Mouse (Mus musculus) forebrain, embryonic 10.5 days (tissue): Measurements from ENCODE around the gene Gpx1. TPM values are rescaled to one million over a fixed set of nuclear protein-coding genes. Genes with fewer than 3 reads are reported as not detected.

ENCODE experiments used
- DNase-seq: peaks from one replicate; pipeline ENCODE4 v3.0.0-alpha.2; 2017; ENCODE audit warnings: low spot score; ENCODE audit errors: extremely low spot score
- H3K27ac ChIP-seq: fragments of 300-500 bp; sonication (generic); 2 replicates; pipeline ENCODE4 v1.5.1; 2016; ENCODE audit warnings: mild to moderate bottlenecking
- H3K27me3 ChIP-seq: fragments of 300-500 bp; sonication (generic); 2 replicates; pipeline ENCODE4 v1.6.1; 2016; ENCODE audit warnings: mild to moderate bottlenecking; ENCODE audit not compliant: poor library complexity, severe bottlenecking
- H3K36me3 ChIP-seq: fragments of 300-500 bp; sonication (generic); replicated peaks from 2 replicates; pipeline ENCODE4 v1.6.1; 2016; ENCODE audit warnings: mild to moderate bottlenecking, moderate library complexity
- H3K4me1 ChIP-seq: fragments of 300-500 bp; sonication (generic); 2 replicates; pipeline ENCODE4 v1.6.1; 2016
- H3K4me3 ChIP-seq: fragments of 300-500 bp; sonication (generic); 2 replicates; pipeline ENCODE4 v1.5.1; 2016; ENCODE audit warnings: mild to moderate bottlenecking, moderate library complexity
- H3K9me3 ChIP-seq: fragments of 300-500 bp; sonication (generic); 2 replicates; pipeline ENCODE4 v1.6.1; 2016; ENCODE audit warnings: mild to moderate bottlenecking, moderate library complexity
- WGBS: fragments of 180-500 bp; shearing (Covaris S2); methylation state at CpG from one replicate; pipeline ENCODE4 v1.1.7; 2016; 5-methylcytosine and 5-hydroxymethylcytosine counted together
- polyA plus RNA-seq: library from polyadenylated mRNA; unstranded; fragments of >200 nt; fragmentation: Nextera tagmentation; extraction: Ambion mirVana; gene quantifications from 2 replicates; pipeline ENCODE4 v1.2.1, GENCODE M21; 2016

Gpx1 gene
- 806 and 868 TPM in 2 replicates for polyA plus RNA-seq

DNA sequence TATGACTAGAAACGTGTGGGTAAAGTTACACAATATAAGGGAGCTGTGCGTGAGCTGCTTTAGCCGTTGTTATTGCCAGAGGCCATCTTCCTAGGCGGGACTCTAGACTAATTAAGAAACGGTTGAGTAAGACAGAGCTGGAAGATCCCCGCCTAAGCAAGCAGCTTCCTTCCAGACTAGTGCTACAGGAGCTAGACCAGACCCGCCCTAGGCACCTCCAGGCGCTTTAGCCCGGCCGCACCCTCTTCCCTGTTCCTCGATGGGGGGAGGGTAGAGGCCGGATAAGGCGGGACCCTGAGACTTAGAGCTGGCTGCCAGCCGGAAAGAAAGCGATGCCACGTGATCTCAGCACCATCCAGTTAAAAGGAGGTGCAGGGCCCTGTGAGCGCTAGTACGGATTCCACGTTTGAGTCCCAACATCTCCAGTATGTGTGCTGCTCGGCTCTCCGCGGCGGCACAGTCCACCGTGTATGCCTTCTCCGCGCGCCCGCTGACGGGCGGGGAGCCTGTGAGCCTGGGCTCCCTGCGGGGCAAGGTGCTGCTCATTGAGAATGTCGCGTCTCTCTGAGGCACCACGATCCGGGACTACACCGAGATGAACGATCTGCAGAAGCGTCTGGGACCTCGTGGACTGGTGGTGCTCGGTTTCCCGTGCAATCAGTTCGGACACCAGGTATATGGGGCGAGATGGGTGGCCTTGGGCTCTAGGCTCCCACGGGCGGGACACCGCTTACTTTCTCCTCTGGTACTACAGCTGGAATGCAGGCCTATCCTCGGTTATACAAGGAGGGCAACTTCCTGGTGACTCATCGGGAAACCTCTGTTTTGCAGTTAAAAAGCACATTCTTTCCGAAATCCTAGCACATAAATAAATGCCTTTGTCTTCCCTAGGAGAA, at the start of gene Gpx1:
Gpx1 (plus strand) TSS at position 18 of the 896 bp plus-strand sequence.
- Histone ChIP-seq H3K4me3 (peak within 1 kb of the TSS; percentile 68), H3K27me3 (no peaks in the 10 kb centered on the region), H3K27ac (peak within 1 kb of the TSS; percentile 92), H3K4me1 (peaks cover 41% of the 10 kb centered on the region), H3K9me3 (no peaks in the 10 kb centered on the region), H3K36me3 (peaks cover 56% of the 10 kb centered on the region)
- WGBS, result under 1% methylated on average over 49 of the region's 49 CpGs
- DNase-seq, result peak; percentile 91

DNA sequence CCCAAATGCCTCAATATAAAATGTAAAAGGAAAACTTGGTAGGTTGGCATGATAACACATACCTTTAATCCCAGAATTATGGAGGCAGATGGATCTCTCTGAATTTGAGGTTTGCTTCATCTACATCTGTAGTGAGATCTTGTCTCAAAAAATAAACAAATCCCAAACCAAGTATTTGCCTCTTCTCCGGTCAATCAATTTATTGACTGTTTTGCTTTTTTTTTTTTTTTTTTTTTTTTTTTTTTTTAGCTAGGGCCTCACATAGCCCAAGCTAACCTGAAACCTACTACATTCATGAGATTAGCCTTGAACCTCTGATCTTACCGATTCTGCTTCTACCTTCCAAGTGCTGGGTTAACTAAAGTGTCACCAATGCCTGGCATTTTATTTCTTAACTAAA, 49.4 kb upstream of the Gpx1 start:
- 68% methylated on average over 2 of the region's 2 CpGs for WGBS
- Histone ChIP-seq H3K4me3 (peak overlapping the region; percentile 64), H3K36me3 (peaks cover 6% of the 10 kb centered on the region), H3K9me3 (no peaks in the 10 kb centered on the region), H3K27ac (peak overlapping the region; percentile 91), H3K4me1 (peaks cover 12% of the 10 kb centered on the region), H3K27me3 (no peaks in the 10 kb centered on the region)
- no peak for DNase-seq

GRCm38 (mm10) chr9:108290016-108290750, 48.5 kb upstream of the Gpx1 start, which contains the start of gene Nicn1:
Gene Nicn1 (plus strand): TSS chr9:108290429.
- Histone ChIP-seq H3K27ac (peak within 1 kb of the TSS; percentile 91), H3K4me1 (peaks cover 12% of the 10 kb centered on the region), H3K27me3 (no peaks in the 10 kb centered on the region), H3K4me3 (peak within 1 kb of the TSS; percentile 64), H3K36me3 (peaks cover 13% of the 10 kb centered on the region), H3K9me3 (no peaks in the 10 kb centered on the region)
- peak; percentile 87 for DNase-seq
- under 1% methylated on average over 32 of the region's 32 CpGs for WGBS

GRCm38 (mm10) chr9:108290773-108291172, 47.9 kb upstream of the Gpx1 start:
- peaks cover 19% of the 10 kb centered on the region for H3K36me3 ChIP-seq
- peak overlapping the region; percentile 64 for H3K4me3 ChIP-seq
- H3K27me3 ChIP-seq, result no peaks in the 10 kb centered on the region
- H3K9me3 ChIP-seq, result no peaks in the 10 kb centered on the region
- H3K4me1 ChIP-seq, result peaks cover 15% of the 10 kb centered on the region
- peak overlapping the region; percentile 82 for H3K27ac ChIP-seq
- DNase-seq, result no peak
- whole genome bisulfite sequencing, result 53% methylated on average over 6 of the region's 6 CpGs

- Histone ChIP-seq H3K27me3 (no peaks in the 10 kb centered on the region), H3K27ac (peak within 1 kb of the TSS; percentile 85), H3K4me3 (peak within 1 kb of the TSS; percentile 56), H3K4me1 (peaks cover 27% of the 10 kb centered on the region), H3K9me3 (no peaks in the 10 kb centered on the region), H3K36me3 (peaks cover 44% of the 10 kb centered on the region)
- 19% methylated on average over 18 of the region's 18 CpGs for WGBS
- DNase-seq, result peak; percentile 63
These were observed 42.0 kb upstream of the Gpx1 start, which contains the start of gene Amt for GRCm38 (mm10) chr9:108296453-108297355. Gene Amt (plus strand): TSS chr9:108296853.

DNA sequence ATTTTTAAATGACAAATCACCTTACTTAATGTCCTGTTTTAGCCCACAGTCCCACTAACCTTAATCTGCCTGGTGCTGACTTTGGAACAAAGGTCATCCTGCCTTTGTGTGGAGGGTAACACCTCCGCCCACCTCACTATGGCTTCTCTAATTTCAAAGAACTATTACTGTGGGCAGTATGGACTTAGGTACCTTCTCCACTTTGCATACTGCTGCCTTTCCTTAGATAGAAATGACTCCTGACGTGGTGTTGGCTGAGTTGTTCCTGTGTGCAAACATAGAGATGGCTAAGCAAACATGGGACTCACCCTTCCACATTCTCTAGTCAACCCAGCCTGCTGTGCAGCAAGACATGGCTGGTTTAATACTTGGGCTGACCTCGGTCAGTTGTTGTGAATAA, 36.9 kb upstream of the Gpx1 start:
- Histone ChIP-seq H3K36me3 (peaks cover 50% of the 10 kb centered on the region), H3K4me1 (peaks cover 25% of the 10 kb centered on the region), H3K27ac (no peak overlapping the region), H3K27me3 (no peaks in the 10 kb centered on the region), H3K9me3 (no peaks in the 10 kb centered on the region), H3K4me3 (no peak overlapping the region)
- DNase-seq, result no peak
- WGBS, result 90% methylated on average over 3 of the region's 3 CpGs

GRCm38 (mm10) chr9:108304716-108305115, 34.0 kb upstream of the Gpx1 start:
- no peak for DNase-seq
- H3K36me3 ChIP-seq, result peaks cover 42% of the 10 kb centered on the region
- H3K4me1 ChIP-seq, result peaks cover 36% of the 10 kb centered on the region
- 86% methylated on average over 4 of the region's 4 CpGs for WGBS
- no peaks in the 10 kb centered on the region for H3K27me3 ChIP-seq
- H3K27ac ChIP-seq, result no peak overlapping the region
- peak overlapping the region; percentile 66 for H3K4me3 ChIP-seq
- no peaks in the 10 kb centered on the region for H3K9me3 ChIP-seq

- Histone ChIP-seq H3K36me3 (peaks cover 41% of the 10 kb centered on the region), H3K27me3 (no peaks in the 10 kb centered on the region), H3K27ac (peak overlapping the region; percentile 97), H3K9me3 (no peaks in the 10 kb centered on the region), H3K4me1 (peaks cover 36% of the 10 kb centered on the region), H3K4me3 (peak overlapping the region; percentile 66)
- no peak for DNase-seq
- 7% methylated on average over 1 of the region's 1 CpGs for WGBS
These were observed 33.5 kb upstream of the Gpx1 start for GRCm38 (mm10) chr9:108305170-108305569.

DNA sequence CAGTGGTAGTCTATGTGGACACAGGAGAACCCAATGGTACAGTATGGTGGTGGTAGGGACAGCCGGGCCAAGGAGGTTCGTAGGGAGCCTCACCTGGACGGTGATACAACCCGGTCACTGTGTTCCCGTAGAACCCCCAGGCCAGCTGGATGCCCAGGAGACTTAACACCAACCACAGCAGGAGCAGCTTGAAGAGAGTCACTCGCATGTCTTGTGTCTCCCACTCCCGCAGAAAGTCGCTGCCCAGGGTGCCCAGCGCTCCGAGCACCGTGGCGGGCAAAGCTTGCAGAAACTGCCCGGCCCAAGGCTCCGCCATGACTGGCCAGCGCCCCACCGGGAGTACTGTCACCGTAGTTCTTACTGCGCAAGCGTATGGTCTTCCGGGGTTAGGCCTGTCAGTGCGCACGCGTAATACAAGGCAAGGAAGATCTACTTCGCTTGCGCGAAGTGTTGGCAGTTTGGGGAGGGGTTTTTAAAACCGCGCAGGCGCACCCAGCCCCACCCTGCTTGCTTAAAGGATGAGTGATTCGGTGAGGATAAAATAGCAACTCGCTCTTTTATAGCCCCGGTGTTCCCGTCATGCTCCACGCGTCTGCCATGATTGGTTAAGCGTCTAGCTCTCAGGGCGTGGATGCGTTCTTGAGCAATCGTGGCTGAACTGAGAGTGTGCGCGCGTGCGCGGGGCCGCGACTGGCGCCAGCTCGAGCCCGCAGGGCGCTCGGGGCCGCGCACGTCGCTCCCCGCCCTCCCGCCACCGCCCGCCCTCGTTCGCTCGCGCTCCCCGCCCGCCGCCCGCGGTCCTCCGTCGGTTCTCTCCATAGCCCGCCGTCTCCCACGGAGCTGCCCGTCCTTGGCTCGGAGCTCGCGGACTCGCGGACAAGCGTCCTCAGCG, 32.8 kb upstream of the Gpx1 start, which contains the start of the genes Rhoa and Tcta:
Rhoa (plus strand) TSS at position 501 of the 892 bp plus-strand sequence.
Tcta (minus strand) TSS at position 532 of the 892 bp plus-strand sequence.
- peak within 1 kb of the TSS; percentile 66 for H3K4me3 ChIP-seq
- DNase-seq, result peak; percentile 97
- H3K9me3 ChIP-seq, result no peaks in the 10 kb centered on the region
- peaks cover 34% of the 10 kb centered on the region for H3K36me3 ChIP-seq
- H3K27me3 ChIP-seq, result no peaks in the 10 kb centered on the region
- peaks cover 38% of the 10 kb centered on the region for H3K4me1 ChIP-seq
- under 1% methylated on average over 80 of the region's 81 CpGs for WGBS
- peak within 1 kb of the TSS; percentile 97 for H3K27ac ChIP-seq

- under 1% methylated on average over 51 of the region's 51 CpGs for WGBS
- DNase-seq, result no peak
These were observed 32.1 kb upstream of the Gpx1 start for GRCm38 (mm10) chr9:108306571-108306980.

More at GRCm38 (mm10) chr9:108306571-108306980, 32.1 kb upstream of the Gpx1 start:
- H3K9me3 ChIP-seq, result no peaks in the 10 kb centered on the region
- no peaks in the 10 kb centered on the region for H3K27me3 ChIP-seq
- H3K4me3 ChIP-seq, result peak overlapping the region; percentile 66
- peak overlapping the region; percentile 97 for H3K27ac ChIP-seq
- H3K36me3 ChIP-seq, result peaks cover 29% of the 10 kb centered on the region
- peaks cover 38% of the 10 kb centered on the region for H3K4me1 ChIP-seq
